Mouse (Mus musculus) hindbrain, embryonic 16.5 days (tissue): Measurements from ENCODE around the gene Enpp4. TPM values are rescaled to one million over a fixed set of nuclear protein-coding genes. Genes with fewer than 3 reads are reported as not detected.

ENCODE experiments used
- ATAC-seq: fragments of 200-750 bp; cut with Nextera tagmentation; 2 replicates; pipeline ENCODE4 v1.8.0; 2017; ENCODE audit warnings: moderate TSS enrichment, moderate library complexity
- H3K27ac ChIP-seq: fragments of 300-500 bp; sonication (generic); 2 replicates; pipeline ENCODE4 v1.5.1; 2014; ENCODE audit warnings: low read depth, mild to moderate bottlenecking, control low read depth, low read length, moderate library complexity
- H3K27me3 ChIP-seq: fragments of 300-500 bp; sonication (generic); replicated peaks from 2 replicates; pipeline ENCODE4 v1.6.1; 2014; ENCODE audit warnings: low read length; ENCODE audit not compliant: control insufficient read depth, insufficient read depth
- H3K36me3 ChIP-seq: fragments of 300-500 bp; sonication (generic); 2 replicates; pipeline ENCODE4 v1.6.1; 2014; ENCODE audit warnings: mild to moderate bottlenecking, low read length, moderate library complexity, mixed read lengths; ENCODE audit not compliant: control insufficient read depth, insufficient read depth
- H3K4me1 ChIP-seq: fragments of 300-500 bp; sonication (generic); 2 replicates; pipeline ENCODE4 v1.6.1; 2014; ENCODE audit warnings: low read depth, low read length; ENCODE audit not compliant: control insufficient read depth, insufficient read depth
- H3K4me2 ChIP-seq: fragments of 300-500 bp; sonication (generic); 2 replicates; pipeline ENCODE4 v1.6.1; 2014; ENCODE audit warnings: mild to moderate bottlenecking, low read length, control low read depth, moderate library complexity
- H3K4me3 ChIP-seq: fragments of 300-500 bp; sonication (generic); 2 replicates; pipeline ENCODE4 v1.5.1; 2014; ENCODE audit warnings: mild to moderate bottlenecking, low read length, control low read depth, moderate library complexity
- H3K9ac ChIP-seq: fragments of 300-500 bp; sonication (generic); 2 replicates; pipeline ENCODE4 v1.6.1; 2014; ENCODE audit warnings: low read depth, mild to moderate bottlenecking, control low read depth, low read length, moderate library complexity
- H3K9me3 ChIP-seq: fragments of 300-500 bp; sonication (generic); 2 replicates; pipeline ENCODE4 v1.6.1; 2014; ENCODE audit warnings: mild to moderate bottlenecking, low read length, moderate library complexity; ENCODE audit not compliant: control insufficient read depth
- WGBS: fragments of 180-500 bp; shearing (Covaris S2); extraction: QIAGEN DNeasy Blood & Tissue Kit; methylation state at CpG from one replicate; pipeline ENCODE4 v1.1.7; 2014; 5-methylcytosine and 5-hydroxymethylcytosine counted together
- polyA plus RNA-seq: library from polyadenylated mRNA; unstranded; fragments of >200 nt; fragmentation: Nextera tagmentation; extraction: Ambion mirVana; gene quantifications from 2 replicates; pipeline ENCODE4 v1.2.1, GENCODE M21; 2015

Gene Enpp4
- polyA plus RNA-seq, 1 experiment from 2014 or later: 6.2 TPM

- H3K4me2 ChIP-seq: no peak overlapping the region
- no peak for ATAC-seq
- WGBS: 64% methylated on average over 9 of the region's 9 CpGs
- H3K27ac ChIP-seq: no peak overlapping the region
- no peaks in the 10 kb centered on the region for H3K9me3 ChIP-seq
- H3K9ac ChIP-seq: no peak overlapping the region
- H3K4me1 ChIP-seq: no peaks in the 10 kb centered on the region
- H3K4me3 ChIP-seq: no peak overlapping the region
- H3K27me3 ChIP-seq: 0 out of 2 replicates have a peak, but pooled peaks cover 4% of the 10 kb centered on the region
- H3K36me3 ChIP-seq: no peaks in the 10 kb centered on the region
Measured at GRCm38 (mm10) chr17:44134545-44134944, 28.9 kb upstream of the Enpp4 start.

GRCm38 (mm10) chr17:44134106-44134505 is 28.5 kb upstream of the Enpp4 start:
- Histone ChIP-seq H3K4me2 (no peak overlapping the region), H3K27me3 (0 out of 2 replicates have a peak, but pooled peaks cover 4% of the 10 kb centered on the region), H3K27ac (no peak overlapping the region), H3K9me3 (no peaks in the 10 kb centered on the region), H3K9ac (no peak overlapping the region), H3K4me3 (no peak overlapping the region), H3K4me1 (no peaks in the 10 kb centered on the region), H3K36me3 (no peaks in the 10 kb centered on the region)
- WGBS: 73% methylated on average over 6 of the region's 6 CpGs
- no peak for ATAC-seq

DNA sequence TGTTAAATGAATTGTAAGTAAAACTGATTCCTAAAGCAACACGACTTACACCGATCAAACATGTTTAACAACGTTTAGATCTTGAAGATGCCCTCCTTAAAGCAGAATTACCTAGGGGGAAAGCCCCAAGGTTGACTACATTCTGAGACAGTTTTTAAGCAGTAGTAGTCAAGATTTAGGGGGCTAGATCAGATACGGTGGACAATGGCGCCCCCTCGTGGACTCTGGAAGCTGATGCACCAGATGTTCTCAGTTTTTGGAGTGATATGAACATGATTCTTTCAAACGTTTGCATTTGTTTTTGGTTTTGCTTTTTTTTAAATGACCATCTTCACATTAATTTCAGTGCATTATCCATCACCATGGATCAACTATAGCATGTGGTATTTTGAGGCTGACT is 24.8 kb upstream of the Enpp4 start:
- Histone ChIP-seq H3K27ac (no peak overlapping the region), H3K36me3 (no peaks in the 10 kb centered on the region), H3K4me3 (no peak overlapping the region), H3K27me3 (0 out of 2 replicates have a peak, but pooled peaks cover 4% of the 10 kb centered on the region), H3K4me2 (no peak overlapping the region), H3K4me1 (no peaks in the 10 kb centered on the region), H3K9me3 (no peaks in the 10 kb centered on the region), H3K9ac (no peak overlapping the region)
- ATAC-seq: peak; percentile 73
- WGBS: 16% methylated on average over 7 of the region's 7 CpGs

- 92% methylated on average over 13 of the region's 13 CpGs for WGBS
- H3K27me3 ChIP-seq: 0 out of 2 replicates have a peak, but pooled peaks cover 4% of the 10 kb centered on the region
- no peaks in the 10 kb centered on the region for H3K4me1 ChIP-seq
- no peak overlapping the region for H3K27ac ChIP-seq
- H3K9ac ChIP-seq: no peak overlapping the region
- no peaks in the 10 kb centered on the region for H3K36me3 ChIP-seq
- H3K4me2 ChIP-seq: no peak overlapping the region
- ATAC-seq: no peak
- H3K9me3 ChIP-seq: no peaks in the 10 kb centered on the region
- no peak overlapping the region for H3K4me3 ChIP-seq
Measured at GRCm38 (mm10) chr17:44129092-44129750, 23.6 kb upstream of the Enpp4 start.

DNA sequence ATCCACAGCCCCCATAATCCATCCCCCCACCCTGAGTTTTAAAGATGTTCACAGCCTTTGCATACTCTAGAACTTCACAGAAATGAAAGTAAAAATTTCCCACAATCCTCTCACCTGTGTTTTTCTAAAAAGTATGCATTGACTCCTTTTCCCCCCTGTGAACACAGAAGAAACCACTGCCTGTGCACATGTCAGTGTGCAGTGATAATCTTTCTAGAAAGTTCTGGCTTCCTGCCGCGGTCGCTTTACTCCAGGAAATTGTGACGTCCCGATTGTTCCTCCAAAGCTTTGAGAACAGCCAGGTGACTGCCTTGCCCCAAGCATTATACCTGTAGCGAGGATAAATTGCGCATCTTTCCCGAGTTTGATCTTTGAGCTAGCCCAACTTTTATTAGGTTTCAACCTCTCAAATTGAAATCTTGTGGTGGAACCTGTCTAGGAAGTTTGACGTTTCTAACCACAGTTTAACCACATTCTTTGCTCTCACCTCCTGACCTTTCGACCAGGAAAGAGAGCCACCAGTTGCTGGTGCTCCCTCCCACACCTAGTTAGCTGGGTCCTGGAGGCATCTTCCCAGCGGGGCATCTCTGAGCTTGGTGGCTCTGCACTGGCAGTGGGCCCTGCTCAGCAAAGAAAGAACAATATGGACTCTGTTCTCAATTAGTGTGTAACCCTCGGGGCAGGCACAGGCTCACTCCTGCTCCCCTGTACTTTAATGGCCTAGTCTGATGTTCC is 15.9 kb upstream of the Enpp4 start:
- H3K9me3 ChIP-seq: no peaks in the 10 kb centered on the region
- no peaks in the 10 kb centered on the region for H3K4me1 ChIP-seq
- no peak overlapping the region for H3K4me3 ChIP-seq
- no peaks in the 10 kb centered on the region for H3K27me3 ChIP-seq
- no peak overlapping the region for H3K4me2 ChIP-seq
- 79% methylated on average over 12 of the region's 12 CpGs for WGBS
- H3K9ac ChIP-seq: no peak overlapping the region
- ATAC-seq: no peak
- no peak overlapping the region for H3K27ac ChIP-seq
- H3K36me3 ChIP-seq: no peaks in the 10 kb centered on the region

- WGBS: 88% methylated on average over 4 of the region's 4 CpGs
- no peak overlapping the region for H3K9ac ChIP-seq
- no peaks in the 10 kb centered on the region for H3K4me1 ChIP-seq
- no peak overlapping the region for H3K4me2 ChIP-seq
- no peaks in the 10 kb centered on the region for H3K36me3 ChIP-seq
- no peak overlapping the region for H3K4me3 ChIP-seq
- ATAC-seq: no peak
- H3K27me3 ChIP-seq: no peaks in the 10 kb centered on the region
- H3K9me3 ChIP-seq: no peaks in the 10 kb centered on the region
- no peak overlapping the region for H3K27ac ChIP-seq
Measured at GRCm38 (mm10) chr17:44118231-44118630, 12.6 kb upstream of the Enpp4 start.

- no peak for ATAC-seq
- WGBS: 80% methylated on average over 2 of the region's 2 CpGs
- Histone ChIP-seq H3K4me2 (no peak overlapping the region), H3K4me1 (no peaks in the 10 kb centered on the region), H3K4me3 (no peak overlapping the region), H3K27me3 (no peaks in the 10 kb centered on the region), H3K36me3 (no peaks in the 10 kb centered on the region), H3K9ac (no peak overlapping the region), H3K9me3 (no peaks in the 10 kb centered on the region), H3K27ac (no peak overlapping the region)
Measured at GRCm38 (mm10) chr17:44117721-44118120, 12.1 kb upstream of the Enpp4 start.

DNA sequence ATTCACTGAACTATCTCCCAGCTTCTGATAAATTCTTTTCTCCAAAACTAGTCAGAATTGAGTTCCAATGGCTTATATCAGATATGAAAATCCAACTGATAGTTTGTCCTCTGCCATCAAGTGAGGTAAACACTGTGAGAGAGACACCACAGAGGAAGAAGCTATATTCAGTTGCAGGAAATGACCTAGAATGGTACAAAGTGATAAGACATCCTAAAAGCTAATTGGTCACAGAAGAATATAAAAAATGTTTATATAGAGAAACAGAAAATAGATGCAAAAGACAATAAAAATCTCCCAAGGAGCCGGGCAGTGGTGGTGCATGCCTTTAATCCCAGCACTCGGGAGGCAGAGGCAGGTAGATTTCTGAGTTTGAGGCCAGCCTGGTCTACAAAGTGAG is 11.0 kb upstream of the Enpp4 start:
- no peaks in the 10 kb centered on the region for H3K9me3 ChIP-seq
- no peak overlapping the region for H3K4me2 ChIP-seq
- H3K27ac ChIP-seq: no peak overlapping the region
- no peak for ATAC-seq
- H3K36me3 ChIP-seq: no peaks in the 10 kb centered on the region
- H3K27me3 ChIP-seq: no peaks in the 10 kb centered on the region
- no peak overlapping the region for H3K9ac ChIP-seq
- whole genome bisulfite sequencing: 99% methylated on average over 2 of the region's 2 CpGs
- no peak overlapping the region for H3K4me3 ChIP-seq
- no peaks in the 10 kb centered on the region for H3K4me1 ChIP-seq

- Histone ChIP-seq H3K4me3 (no peak overlapping the region), H3K9me3 (no peaks in the 10 kb centered on the region), H3K4me2 (no peak overlapping the region), H3K4me1 (peaks cover 4% of the 10 kb centered on the region), H3K36me3 (no peaks in the 10 kb centered on the region), H3K27ac (no peak overlapping the region), H3K9ac (no peak overlapping the region), H3K27me3 (no peaks in the 10 kb centered on the region; the same call in 1 of the 2 replicates)
- 73% methylated on average over 3 of the region's 3 CpGs for whole genome bisulfite sequencing
- ATAC-seq: no peak
Measured at GRCm38 (mm10) chr17:44108331-44108730, 2.7 kb upstream of the Enpp4 start.
